Mouse (Mus musculus): ENCODE measurements around the gene Mbl2.

DNA sequence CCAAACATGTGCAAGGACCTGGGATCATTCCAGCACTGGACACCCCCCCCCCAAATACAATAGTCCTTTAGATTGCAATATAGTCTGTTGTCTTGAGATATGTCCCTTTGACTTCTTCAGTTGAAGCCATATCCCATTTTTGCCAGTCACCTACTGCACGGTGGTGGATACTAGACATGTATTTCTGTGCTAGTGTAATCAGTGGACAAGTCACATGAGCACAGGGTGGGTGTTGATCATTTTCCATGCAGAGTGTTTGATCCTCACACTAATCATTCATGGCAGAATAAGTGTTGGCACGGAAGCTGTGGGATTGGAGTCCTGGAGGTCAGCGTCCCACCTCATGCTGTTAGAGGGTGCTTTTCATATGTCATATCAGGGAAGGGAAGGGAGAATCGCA, 26.9 kb upstream of the Mbl2 start:
- TF ChIP-seq POLR2A (IDR thresholded peaks at IDR 0.05; ENCODE audit: insufficient read length, low read depth), result no peak
- TF ChIP-seq USF1 (IDR thresholded peaks at IDR 0.05; ENCODE audit: low read depth), result no peak
- TF ChIP-seq REST (IDR thresholded peaks at IDR 0.05; ENCODE audit: insufficient read depth, insufficient read length), result no peak
- no peak for TF ChIP-seq MAX (IDR thresholded peaks at IDR 0.05; ENCODE audit: low read depth)
